Mouse (Mus musculus) ovary, adult 10 weeks (tissue): ENCODE measurements around the gene Lrrc1. TPM values are rescaled to one million over a fixed set of nuclear protein-coding genes. Genes with fewer than 3 reads are reported as not detected.

Experiments used
- polyA plus RNA-seq: library from polyadenylated mRNA; stranded (reverse); fragments of 350-450 nt; fragmentation: Illumina TruSeq; extraction: RNeasy Lipid Tissue Mini Kit (QIAGEN cat#74804); gene quantifications from one replicate; pipeline ENCODE4 v1.2.3, GENCODE M21; 2014

Lrrc1 gene
- 39.3 TPM for polyA plus RNA-seq

GRCm38 (mm10) chr9:77544354-77545067 lies at the start of gene Lrrc1:
TSS of gene Lrrc1 (minus strand) at chr9:77544870.

Other genes starting within 250 kb of the Lrrc1 start
- 6.2 TPM for gene Mlip, start 191.9 kb downstream of the Lrrc1 start, polyA plus RNA-seq
- 8.2 TPM for gene Klhl31, start 91.6 kb upstream of the Lrrc1 start, polyA plus RNA-seq
- 92.2 TPM for gene Gclc, start 209.7 kb upstream of the Lrrc1 start, polyA plus RNA-seq